Mouse (Mus musculus) gastrocnemius, postnatal 36 days (tissue): Measurements from ENCODE around the gene Osbpl9. TPM values are rescaled to one million over a fixed set of nuclear protein-coding genes. Genes with fewer than 3 reads are reported as not detected.

Source experiments
- DNase-seq, 2 experiments: peaks; one replicate each; pipeline ENCODE4 v3.0.0; 2022
- intact Hi-C: fragments of 180-260 bp; cut with DNase I; formaldehyde crosslinking; loops from one replicate; pipeline ENCODE4 v1.15.1; 2025
- total RNA-seq, 2 experiments: library from RNA; stranded (reverse); gene quantifications; 2 replicates each; pipeline ENCODE4 v1.2.3; 2021

The Osbpl9 gene
- total RNA-seq, 2 experiments from 2014 or later: 82.9 to 101 TPM

DNA sequence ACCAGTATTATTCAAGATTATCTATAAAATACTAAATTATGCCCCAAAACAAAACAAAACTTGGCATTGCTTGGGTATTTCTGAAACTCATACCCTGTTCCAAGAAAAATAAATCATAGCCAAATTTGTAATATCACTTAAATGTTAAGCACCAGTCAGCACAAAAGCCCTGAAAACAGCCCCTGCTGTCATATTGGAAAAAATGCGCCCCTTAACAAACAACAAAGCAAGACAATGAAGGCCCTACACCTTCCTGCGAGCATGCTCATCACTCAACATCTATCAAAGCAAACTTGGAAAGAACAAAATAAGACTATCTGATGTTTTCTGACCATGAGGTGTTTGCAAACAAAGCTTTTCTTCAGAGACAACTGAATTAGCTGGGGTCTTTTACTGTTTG, 91.1 kb downstream of the Osbpl9 start:
- DNase-seq: no peak
- intact Hi-C loops: no loop called here

DNA sequence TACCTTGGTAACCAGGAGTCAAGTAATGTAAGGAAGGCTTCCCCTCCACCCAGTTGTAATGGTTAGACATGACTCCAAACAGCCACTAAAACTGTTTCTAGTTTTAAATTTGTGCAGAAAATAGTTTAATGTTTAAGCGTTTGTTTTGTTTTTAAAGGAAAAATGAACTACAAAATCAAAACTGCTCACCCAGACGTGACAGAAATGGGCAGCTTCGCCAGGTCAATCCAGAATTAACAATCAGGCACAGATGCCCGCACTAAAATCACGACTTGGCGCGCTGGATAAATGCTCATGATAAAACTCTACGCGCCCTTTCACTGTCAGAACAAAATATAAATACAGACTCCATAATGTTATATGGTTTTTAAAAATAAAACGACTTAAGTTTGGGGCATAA, 92.4 kb downstream of the Osbpl9 start:
- no peak for DNase-seq
- intact Hi-C loops: no loop called here

DNA sequence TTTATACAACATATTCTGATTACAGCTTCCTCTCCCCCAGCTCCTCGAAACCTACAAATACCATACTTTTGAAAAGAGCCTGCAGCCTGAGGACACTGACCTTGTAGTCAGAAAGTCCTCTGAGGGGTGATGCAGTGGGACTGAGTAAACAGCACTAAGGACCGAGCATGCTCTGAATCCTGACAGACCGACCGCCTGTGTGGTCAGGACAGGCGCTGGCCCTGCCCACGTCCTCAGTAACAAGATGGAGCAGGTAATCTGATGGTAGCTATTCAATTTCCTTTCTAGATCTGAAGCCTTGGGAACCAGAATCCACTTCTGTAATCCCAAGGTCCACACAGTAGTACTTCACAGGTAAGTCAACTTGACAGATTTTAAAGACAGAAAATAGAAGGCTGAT, 93.1 kb downstream of the Osbpl9 start:
- no peak for DNase-seq
- intact Hi-C loops: no loop called here

DNA sequence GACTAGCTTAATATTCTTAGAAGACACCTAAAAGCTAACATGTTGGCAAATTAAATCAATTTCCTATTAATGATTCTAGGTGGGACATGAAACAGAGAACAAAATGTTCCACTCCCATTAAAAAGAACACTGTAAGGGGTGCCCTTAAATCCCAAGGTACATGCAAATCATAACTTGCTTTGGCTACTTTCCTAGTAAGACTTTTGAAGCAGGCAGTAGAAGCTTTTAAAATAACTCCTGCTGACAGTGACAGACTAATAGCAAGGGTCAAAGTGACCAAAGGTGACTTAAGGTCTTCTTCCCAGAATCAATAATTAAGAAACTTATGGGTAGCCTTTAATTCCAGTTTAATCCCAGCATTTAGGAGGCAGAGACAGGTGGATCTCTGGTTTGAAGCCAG, 95.5 kb downstream of the Osbpl9 start:
- intact Hi-C loops: no loop called here
- no peak for DNase-seq

DNA sequence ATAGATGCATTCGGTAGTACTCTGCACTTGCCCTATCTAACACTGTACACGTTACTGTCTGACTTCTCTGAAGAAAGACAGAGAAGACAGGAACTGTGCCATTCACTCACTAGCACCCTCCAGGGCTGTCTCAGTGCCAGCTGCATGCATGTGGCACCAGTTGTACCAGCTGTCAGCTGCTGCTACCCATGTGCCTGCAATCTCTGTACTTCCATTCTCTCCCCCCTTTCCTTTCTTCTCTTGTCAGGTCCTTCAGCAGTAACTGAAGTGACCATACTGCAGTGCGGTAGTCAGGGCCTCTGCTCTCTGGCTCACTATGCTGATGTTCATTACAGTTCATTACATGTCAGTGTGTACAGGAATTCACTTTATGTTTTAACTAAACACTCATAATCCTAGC, 96.0 kb downstream of the Osbpl9 start:
- intact Hi-C loops: no loop called here

DNA sequence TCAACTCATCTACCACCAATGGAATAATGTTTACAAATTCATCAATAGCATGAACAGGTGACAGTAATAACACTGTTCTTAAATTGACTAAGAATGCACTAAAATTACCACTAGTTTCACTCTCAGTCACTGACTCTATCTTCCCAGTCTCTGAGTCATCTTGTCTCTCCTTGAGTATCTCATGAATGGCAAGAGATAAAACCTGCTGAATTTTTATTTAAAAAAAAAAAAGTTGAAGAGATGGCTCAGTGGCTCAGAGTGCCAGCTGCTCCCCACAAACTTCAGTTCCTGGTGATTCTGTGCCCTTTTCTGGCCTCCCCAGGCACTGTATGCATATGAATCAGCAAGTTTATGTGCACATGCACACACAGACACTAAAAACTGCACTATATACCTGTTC, 96.8 kb downstream of the Osbpl9 start:
- intact Hi-C loops: no loop called here
- no peak for DNase-seq

More for the DNA sequence above, 96.0 kb downstream of the Osbpl9 start:
- no peak for DNase-seq

DNA sequence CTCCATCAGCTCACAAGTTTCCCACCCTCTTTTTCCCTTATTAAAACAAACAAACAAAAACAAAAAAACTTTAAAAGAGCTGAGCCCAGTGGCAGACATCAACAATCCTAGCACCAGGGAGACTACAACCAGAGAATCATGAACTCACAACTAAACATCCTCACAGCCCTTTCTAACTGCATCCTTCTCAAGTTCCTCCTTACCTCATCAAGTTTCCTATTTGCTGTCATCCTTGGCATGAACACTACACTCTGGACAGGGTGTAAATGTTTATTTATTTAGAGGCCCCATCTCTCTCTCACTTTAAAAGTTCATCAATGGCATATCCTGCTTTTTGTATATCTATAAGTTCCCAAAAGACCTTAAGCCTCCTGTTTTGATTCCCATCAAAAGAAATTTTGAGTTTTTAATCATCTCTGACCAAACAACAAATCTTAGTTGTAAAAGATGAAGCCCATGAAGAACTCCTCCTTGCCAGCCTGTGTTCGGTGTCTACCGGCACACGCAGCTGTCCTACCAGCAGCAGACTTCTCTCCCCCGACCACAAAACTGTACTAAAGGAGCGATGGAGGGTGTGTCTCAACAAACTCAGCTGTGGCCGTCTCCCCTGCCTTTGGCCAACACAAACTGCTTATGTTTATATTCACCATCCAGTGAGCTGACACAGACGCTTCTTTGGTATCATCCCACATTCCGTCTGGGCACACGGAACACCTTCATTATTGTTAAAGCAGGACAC, 98.8 kb downstream of the Osbpl9 start:
- no peak for DNase-seq
- intact Hi-C loops: loop anchor here (5.0 kb wide), 1 partner anchor 44 kb away; no protein-coding TSS in a partner anchor

DNA sequence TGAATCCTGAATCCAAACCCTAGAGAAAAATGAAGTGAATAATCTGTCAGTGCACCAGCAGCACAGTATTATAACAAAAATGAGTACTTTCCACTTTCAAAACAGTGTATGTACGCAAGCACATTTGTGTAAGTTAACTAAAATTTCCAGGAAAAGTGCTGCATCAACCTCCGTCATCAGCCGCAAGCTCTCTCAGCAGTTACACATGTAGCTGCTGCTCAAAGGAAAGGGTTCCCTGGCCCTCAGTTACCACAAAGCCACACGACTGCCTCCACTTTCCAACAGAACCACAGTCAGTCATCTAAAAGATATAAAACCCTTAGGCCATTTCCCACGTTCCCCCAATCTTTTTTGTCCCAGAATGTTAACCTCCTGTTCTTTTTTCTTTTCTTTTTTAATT, 99.5 kb downstream of the Osbpl9 start:
- no peak for DNase-seq
- intact Hi-C loops: loop anchor here (5.0 kb wide), 1 partner anchor 45 kb away; no protein-coding TSS in a partner anchor

DNA sequence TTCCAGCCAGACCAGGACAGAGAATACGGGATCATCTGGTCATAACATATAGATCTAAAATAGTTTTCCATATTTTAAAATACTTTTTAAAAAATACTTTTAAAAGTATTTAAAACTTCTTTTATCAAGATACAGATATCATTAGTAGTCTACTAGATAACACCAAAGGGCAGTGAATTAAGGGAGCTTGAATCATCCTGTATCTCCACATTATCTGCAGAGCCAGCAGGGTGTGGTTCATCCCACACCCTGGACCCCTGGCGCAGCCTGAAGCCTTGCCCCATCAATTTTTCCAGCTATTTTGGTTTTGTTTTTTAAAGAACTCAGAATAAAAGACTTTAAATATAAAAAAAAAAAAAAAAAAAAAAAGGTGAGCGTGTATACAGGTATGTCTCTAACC, 103.2 kb downstream of the Osbpl9 start:
- DNase-seq: no peak
- intact Hi-C loops: no loop called here

DNA sequence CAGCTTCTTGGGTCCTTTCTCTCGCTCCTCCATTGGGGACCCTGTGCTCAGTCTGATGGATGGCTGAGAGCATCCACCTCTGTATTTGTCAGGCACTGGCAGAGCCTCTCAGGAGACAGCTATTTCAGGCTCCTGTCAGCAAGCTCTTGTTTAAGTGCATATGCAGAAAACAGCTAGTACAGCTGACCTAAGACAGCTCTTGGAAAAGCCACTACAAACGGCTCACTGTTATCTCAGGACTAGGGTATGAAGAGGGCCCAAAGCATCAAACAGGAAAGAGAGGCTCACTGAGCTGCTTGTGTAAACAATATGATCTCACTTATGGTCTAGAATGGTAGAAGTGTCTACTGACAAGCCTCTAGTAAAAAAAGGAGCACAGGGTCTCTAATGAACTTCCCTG, 107.8 kb downstream of the Osbpl9 start:
- intact Hi-C loops: no loop called here
- DNase-seq: no peak

DNA sequence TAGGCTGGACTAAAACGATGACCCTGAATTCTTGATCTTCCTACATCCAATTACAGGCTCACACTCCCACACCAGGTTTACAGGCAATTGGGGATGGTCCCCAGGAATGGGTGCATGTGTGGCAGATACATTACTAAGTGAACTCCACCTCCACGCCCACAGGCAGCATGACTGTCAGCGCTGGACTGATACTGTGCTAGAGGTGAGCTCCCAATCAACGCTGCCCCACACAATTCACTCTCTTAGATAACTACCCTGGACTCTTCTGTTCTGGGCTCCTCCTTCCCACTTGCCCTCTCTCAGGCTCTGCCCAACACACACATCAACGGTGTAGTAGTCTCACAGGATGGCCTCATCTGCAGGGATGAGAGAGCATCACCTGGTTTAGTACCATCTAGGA, 109.7 kb downstream of the Osbpl9 start:
- DNase-seq: no peak
- intact Hi-C loops: no loop called here

DNA sequence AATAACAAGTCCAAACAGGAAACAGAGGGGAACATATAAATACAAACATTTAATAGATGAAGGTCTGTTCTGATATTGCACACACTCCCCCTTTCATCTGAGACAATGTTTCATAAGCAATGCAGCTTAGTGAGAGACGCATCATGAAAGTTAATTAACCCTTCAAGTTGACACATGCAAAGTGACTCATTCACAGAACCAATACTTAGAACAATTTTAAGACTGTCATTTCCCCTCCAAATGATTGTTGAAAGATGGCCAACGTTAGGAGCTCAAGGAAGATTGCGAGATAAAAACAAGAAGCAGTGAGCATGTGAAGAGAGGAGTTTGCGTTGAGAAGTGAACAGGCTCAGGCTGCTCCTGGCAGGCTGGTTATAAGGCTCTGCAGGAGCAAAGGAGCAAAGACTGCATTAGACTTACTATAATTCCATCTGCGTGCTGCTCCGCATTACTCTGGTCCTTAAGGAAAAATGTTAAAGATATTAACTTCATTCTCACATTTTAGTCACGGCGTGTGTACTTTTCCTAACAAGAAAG, 110.8 kb downstream of the Osbpl9 start:
- intact Hi-C loops: no loop called here

DNA sequence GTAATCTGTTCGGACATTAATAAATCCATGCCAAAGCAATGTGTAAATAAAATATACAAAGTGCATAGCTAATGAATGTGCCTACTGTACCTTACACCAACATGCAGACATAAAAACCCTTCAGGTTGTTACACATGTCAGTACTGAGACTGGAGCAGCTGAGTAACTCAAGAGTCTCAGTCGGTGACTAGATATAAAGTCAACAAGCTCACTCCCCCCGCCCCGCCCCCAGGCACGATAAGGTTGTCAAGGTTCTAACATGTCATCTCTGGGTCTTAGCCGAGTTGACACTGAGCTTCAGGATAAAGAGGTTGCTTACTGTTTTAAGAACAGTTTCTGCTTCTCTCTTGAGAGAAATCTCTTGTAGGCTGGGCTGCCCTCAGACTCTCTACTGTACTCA, 112.1 kb downstream of the Osbpl9 start:
- no peak for DNase-seq
- intact Hi-C loops: no loop called here

More for the DNA sequence above, 110.8 kb downstream of the Osbpl9 start:
- DNase-seq: no peak

DNA sequence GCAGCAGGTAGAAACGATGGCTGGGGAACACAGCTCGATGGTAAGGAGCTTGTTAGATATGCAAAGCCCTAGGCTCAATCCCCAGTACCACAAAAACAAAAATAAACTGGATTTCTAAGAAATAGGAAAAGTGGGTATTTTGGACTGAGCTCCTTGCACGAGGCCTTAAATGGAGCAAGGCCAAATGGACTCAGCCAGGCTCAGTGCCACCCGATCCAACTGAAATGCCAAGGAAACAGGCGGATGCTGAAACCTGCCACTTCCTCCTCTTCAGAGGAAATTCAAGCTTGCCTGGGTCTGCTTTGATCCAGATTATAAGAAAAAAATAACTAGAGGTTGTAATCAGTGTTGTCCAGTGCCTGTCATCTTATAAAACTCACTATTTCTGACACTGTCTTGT, 112.9 kb downstream of the Osbpl9 start:
- no peak for DNase-seq
- intact Hi-C loops: no loop called here

DNA sequence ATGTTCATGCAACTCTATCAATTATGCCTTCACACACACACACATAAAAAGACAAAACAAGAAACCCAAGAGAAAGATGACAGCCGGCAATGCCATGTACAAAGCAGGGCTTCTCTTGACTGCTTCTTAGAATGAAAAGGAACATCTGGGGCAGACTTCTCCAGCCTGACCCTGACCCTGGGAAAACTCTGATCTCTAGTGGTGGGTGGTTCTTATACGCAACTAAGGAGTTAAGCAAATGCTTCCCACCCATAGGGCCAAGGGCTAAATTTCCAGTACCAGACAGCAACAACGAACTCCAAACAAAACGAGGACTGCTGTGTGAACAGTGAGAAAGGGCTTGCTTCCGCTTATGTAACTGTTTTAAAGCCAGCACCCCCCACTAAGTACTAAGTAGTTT, 122.0 kb downstream of the Osbpl9 start:
- no peak for DNase-seq
- intact Hi-C loops: no loop called here

DNA sequence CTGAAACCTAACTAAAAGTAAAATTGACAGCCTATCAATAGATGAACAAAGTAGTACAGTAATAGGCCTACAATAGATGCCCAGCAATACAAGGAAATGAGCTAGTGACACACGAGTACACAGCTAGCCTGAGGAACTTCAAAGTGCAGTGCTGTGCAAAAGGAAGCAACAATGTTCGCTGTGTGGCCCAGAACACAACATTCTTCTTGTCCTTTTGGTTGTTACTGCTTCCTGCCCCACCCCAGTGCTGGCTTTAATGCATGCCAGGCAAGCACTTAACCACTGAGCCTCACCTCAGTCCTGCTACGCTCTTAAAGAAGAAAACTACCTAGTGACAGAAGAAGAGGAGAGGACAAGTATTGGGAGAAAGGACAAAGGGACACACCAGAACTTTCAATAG, 122.4 kb downstream of the Osbpl9 start:
- intact Hi-C loops: no loop called here
- DNase-seq: no peak

DNA sequence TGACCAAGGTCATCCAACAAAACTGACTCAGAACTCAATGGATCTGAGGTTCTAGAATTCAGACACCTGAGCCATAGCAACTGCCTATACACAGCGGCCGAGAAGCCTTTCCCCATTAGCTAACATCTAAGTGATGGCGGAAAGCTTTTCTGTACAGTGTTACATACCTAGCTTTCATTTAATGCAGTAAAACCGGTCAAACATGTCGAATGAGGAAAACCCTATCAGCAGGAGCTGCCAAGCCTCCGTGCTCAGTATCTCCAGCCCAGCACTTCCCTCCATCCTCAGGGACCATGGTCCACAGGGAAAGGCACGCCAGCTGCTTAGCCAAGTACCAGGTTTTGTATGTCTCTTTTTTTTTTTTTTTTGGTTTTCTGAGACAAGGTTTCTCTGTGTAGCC, 123.1 kb downstream of the Osbpl9 start:
- intact Hi-C loops: no loop called here
- DNase-seq: no peak

DNA sequence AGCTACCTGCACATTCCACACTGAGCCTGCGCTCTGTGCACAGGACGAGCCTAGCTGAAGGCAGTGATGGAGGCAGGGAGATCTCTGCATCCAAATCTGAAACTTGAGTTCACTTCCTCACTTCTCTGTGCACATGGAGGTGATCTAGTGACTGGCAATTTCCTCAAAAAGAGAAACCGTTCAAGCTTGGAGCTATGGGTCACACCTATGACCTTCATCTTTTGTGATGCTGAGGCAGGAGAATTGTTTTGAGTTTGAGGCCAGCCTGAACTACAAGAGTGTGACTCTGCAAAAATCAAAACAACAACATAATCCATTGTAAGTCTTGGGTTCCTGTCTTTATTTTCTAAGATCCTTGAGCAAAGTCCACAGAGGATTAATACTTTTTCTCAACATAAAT, 128.8 kb downstream of the Osbpl9 start:
- no peak for DNase-seq
- intact Hi-C loops: no loop called here

DNA sequence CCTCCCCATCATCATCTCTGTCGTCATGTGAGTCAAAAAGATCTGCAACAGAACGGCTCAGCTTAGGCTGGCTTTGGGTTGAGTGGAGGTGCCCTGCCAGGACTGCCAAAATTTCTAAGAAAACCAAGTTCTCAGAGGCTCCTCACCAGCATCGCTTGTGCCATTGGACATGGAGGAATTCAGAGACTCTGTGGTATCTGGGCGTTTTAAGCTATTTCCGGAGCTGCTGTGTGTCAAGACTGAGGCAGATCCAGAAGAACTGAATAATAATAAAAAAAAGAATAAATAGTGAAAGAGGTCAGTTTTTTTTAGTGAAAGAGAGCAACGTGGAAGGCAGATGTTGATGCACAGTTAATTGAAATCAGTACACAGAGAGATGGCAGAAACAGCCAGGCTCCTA, 129.2 kb downstream of the Osbpl9 start:
- intact Hi-C loops: no loop called here
- no peak for DNase-seq

DNA sequence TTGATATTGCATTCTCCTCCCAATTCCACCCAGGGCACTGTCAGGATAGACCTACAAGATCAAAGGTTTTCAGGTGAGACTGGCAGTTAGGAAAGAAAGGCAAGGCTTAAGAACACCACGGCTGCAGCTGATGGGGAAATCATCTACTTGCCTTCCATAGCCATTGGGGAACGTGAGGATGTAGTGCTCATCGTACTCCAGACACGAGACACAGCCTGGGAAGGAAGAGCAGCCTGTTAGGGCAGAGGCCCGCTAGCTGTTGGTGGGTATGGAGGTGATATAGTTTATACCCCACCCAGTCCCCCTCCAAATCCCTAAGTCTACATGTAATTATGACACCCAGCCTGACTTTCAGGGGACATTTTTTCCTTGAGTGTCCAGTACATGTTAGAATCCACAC, 136.4 kb downstream of the Osbpl9 start:
- DNase-seq: no peak
- intact Hi-C loops: loop anchor here (5.0 kb wide), 1 partner anchor 92 kb away; no protein-coding TSS in a partner anchor

DNA sequence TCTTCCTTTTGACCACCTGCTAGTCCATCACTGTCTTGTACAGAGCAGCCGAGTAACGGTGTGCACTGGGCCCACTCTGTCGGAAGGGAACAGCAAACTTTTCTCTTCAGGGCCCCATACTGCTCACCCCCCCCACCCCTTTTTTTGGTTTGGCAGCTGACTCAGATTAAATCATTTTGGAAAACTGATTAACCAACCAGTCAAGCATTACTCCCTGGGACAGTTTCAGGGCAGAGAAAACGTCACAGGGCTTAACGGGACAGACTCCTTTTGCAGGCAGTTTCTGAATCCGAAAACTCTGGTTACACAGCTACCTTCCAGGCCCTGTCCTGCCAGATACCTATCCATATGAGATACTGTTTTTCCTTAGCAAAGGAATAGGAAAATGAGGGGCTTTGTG, 137.1 kb downstream of the Osbpl9 start:
- intact Hi-C loops: loop anchor here (5.0 kb wide), 1 partner anchor 92 kb away; no protein-coding TSS in a partner anchor
- no peak for DNase-seq

DNA sequence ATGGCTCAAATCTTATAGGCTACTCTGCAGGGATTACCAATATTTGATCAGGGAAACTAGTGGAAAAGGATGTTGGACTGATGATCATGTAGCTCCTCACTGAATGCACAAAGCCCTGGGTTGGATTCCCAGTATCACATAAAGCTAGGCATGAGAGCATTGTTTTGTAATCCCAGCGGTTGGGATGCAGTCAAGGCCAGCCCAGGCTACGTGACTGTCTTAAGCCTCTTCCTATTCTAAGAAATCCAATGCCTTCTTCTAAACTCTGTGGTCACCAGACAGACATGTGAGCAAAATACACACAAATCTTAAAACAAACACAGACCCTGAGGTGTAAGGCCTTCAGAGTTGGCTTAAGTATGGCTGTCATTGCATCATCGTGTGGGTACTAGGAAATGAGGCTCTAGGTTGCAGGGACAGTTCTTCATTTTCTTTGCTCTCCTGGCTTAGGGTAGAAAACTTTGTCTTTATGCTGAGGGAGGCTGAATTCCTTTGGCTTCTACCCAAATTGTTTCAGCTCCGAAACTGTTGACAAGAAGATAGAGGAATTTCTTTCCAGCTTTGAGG, 142.7 kb downstream of the Osbpl9 start:
- no peak for DNase-seq
- intact Hi-C loops: no loop called here
